Mouse (Mus musculus): ENCODE measurements around the gene Fam171a1.

The Fam171a1 gene

GRCm38 (mm10) chr2:3135297-3135684 is 21.3 kb downstream of the Fam171a1 start:
- no peak for DNase-seq (ENCODE audit: low read depth in 1 of 2, low spot score in 2 of 2)

GRCm38 (mm10) chr2:3138308-3138707 is 24.3 kb downstream of the Fam171a1 start:
- DNase-seq (ENCODE audit: low read depth in 1 of 2, low spot score in 2 of 2) = no peak

GRCm38 (mm10) chr2:3139065-3139464 is 25.0 kb downstream of the Fam171a1 start:
- no peak for DNase-seq (ENCODE audit: low read depth in 1 of 2, low spot score in 2 of 2)

- no peak for DNase-seq (ENCODE audit: low read depth in 1 of 2, low spot score in 2 of 2)
Measured at GRCm38 (mm10) chr2:3139578-3139977, 25.6 kb downstream of the Fam171a1 start.

- no peak for DNase-seq (ENCODE audit: low read depth in 1 of 2, low spot score in 2 of 2)
Measured at GRCm38 (mm10) chr2:3140585-3140984, 26.6 kb downstream of the Fam171a1 start.

GRCm38 (mm10) chr2:3141804-3142203 is 27.8 kb downstream of the Fam171a1 start:
- DNase-seq (ENCODE audit: low read depth in 1 of 2, low spot score in 2 of 2) = no peak

GRCm38 (mm10) chr2:3144291-3144690 is 30.3 kb downstream of the Fam171a1 start:
- DNase-seq (ENCODE audit: low read depth in 1 of 2, low spot score in 2 of 2) = no peak

- no peak for DNase-seq (ENCODE audit: low read depth in 1 of 2, low spot score in 2 of 2)
Measured at GRCm38 (mm10) chr2:3147550-3148157, 33.6 kb downstream of the Fam171a1 start.

GRCm38 (mm10) chr2:3148731-3149130 is 34.7 kb downstream of the Fam171a1 start:
- no peak for DNase-seq (ENCODE audit: low read depth in 1 of 2, low spot score in 2 of 2)

GRCm38 (mm10) chr2:3150324-3150723 is 36.3 kb downstream of the Fam171a1 start:
- DNase-seq (ENCODE audit: low read depth in 1 of 2, low spot score in 2 of 2) = no peak

- no peak for DNase-seq (ENCODE audit: low read depth in 1 of 2, low spot score in 2 of 2)
Measured at GRCm38 (mm10) chr2:3151336-3151735, 37.3 kb downstream of the Fam171a1 start.

GRCm38 (mm10) chr2:3154091-3154665 is 40.2 kb downstream of the Fam171a1 start:
- no peak for DNase-seq (ENCODE audit: low read depth in 1 of 2, low spot score in 2 of 2)

- DNase-seq (ENCODE audit: low read depth in 1 of 2, low spot score in 2 of 2) = no peak
Measured at GRCm38 (mm10) chr2:3154986-3155385, 41.0 kb downstream of the Fam171a1 start.

- DNase-seq (ENCODE audit: low read depth in 1 of 2, low spot score in 2 of 2) = no peak
Measured at GRCm38 (mm10) chr2:3157030-3157429, 43.0 kb downstream of the Fam171a1 start.

- no peak for DNase-seq (ENCODE audit: low read depth in 1 of 2, low spot score in 2 of 2)
Measured at GRCm38 (mm10) chr2:3157661-3158344, 43.8 kb downstream of the Fam171a1 start.

- no peak for DNase-seq (ENCODE audit: low read depth in 1 of 2, low spot score in 2 of 2)
Measured at GRCm38 (mm10) chr2:3158682-3159412, 44.8 kb downstream of the Fam171a1 start.

- DNase-seq (ENCODE audit: low read depth in 1 of 2, low spot score in 2 of 2) = no peak
Measured at GRCm38 (mm10) chr2:3161578-3161977, 47.6 kb downstream of the Fam171a1 start.

- DNase-seq (ENCODE audit: low read depth in 1 of 2, low spot score in 2 of 2) = no peak
Measured at GRCm38 (mm10) chr2:3163501-3164076, 49.6 kb downstream of the Fam171a1 start.

- DNase-seq (ENCODE audit: low read depth in 1 of 2, low spot score in 2 of 2) = no peak
Measured at GRCm38 (mm10) chr2:3165037-3165600, 51.1 kb downstream of the Fam171a1 start.

GRCm38 (mm10) chr2:3165890-3166605 is 52.0 kb downstream of the Fam171a1 start:
- no peak for DNase-seq (ENCODE audit: low read depth in 1 of 2, low spot score in 2 of 2)
